Mouse (Mus musculus) hindbrain, postnatal 0 days (tissue): ENCODE measurements at regions not wholly inside any gene's neighbourhood (a gene's known extent, or its start where the extent isn't known, plus 50 kb on each side); places are given as distances from the start of the nearest gene placed in this dataset.

Experiments
- ATAC-seq: fragments of 200-750 bp; cut with Nextera tagmentation; 2 replicates; pipeline ENCODE4 v1.8.0; 2017; ENCODE audit warnings: mild to moderate bottlenecking, moderate TSS enrichment, moderate library complexity
- DNase-seq: peaks from one replicate; pipeline ENCODE4 v3.0.0-alpha.2; 2015; ENCODE audit warnings: low spot score
- H3K27ac ChIP-seq: fragments of 300-500 bp; sonication (generic); 2 replicates; pipeline ENCODE4 v1.5.1; 2014; ENCODE audit warnings: mild to moderate bottlenecking
- H3K27me3 ChIP-seq: fragments of 300-500 bp; sonication (generic); 2 replicates; pipeline ENCODE4 v1.6.1; 2014; ENCODE audit warnings: low read length, mixed read lengths; ENCODE audit not compliant: insufficient read depth
- H3K36me3 ChIP-seq: fragments of 300-500 bp; sonication (generic); 2 replicates; pipeline ENCODE4 v1.6.1; 2014; ENCODE audit warnings: low read length, mixed read lengths; ENCODE audit not compliant: insufficient read depth
- H3K4me1 ChIP-seq: fragments of 300-500 bp; sonication (generic); 2 replicates; pipeline ENCODE4 v1.6.1; 2014; ENCODE audit warnings: antibody characterized with exemption, low read length, mixed read lengths; ENCODE audit not compliant: insufficient read depth
- H3K4me2 ChIP-seq: fragments of 300-500 bp; sonication (generic); 2 replicates; pipeline ENCODE4 v1.6.1; 2014; ENCODE audit warnings: low read depth, mild to moderate bottlenecking, low read length, moderate library complexity, mixed read lengths
- H3K4me3 ChIP-seq: fragments of 300-500 bp; sonication (generic); 2 replicates; pipeline ENCODE4 v1.5.1; 2014; ENCODE audit warnings: low read length
- H3K9ac ChIP-seq: fragments of 300-500 bp; sonication (generic); replicated peaks from 2 replicates; pipeline ENCODE4 v1.6.1; 2014; ENCODE audit warnings: mild to moderate bottlenecking, low read length, moderate library complexity, mixed read lengths
- H3K9me3 ChIP-seq: fragments of 300-500 bp; sonication (generic); 2 replicates; pipeline ENCODE4 v1.6.1; 2016; ENCODE audit warnings: low read length, mixed read lengths
- CTCF ChIP-seq: IDR thresholded peaks from 2 replicates; pipeline ENCODE4 v1.5.1; 2016; ENCODE audit warnings: antibody characterized with exemption, control low read depth, low read depth
- WGBS: fragments of 180-500 bp; shearing (Covaris S2); extraction: QIAGEN DNeasy Blood & Tissue Kit; methylation state at CpG from one replicate; pipeline ENCODE4 v1.1.7; 2014; 5-methylcytosine and 5-hydroxymethylcytosine counted together

GRCm38 (mm10) chr12:99643016-99643415, 79.6 kb upstream of the Foxn3 start:
- Histone ChIP-seq H3K27me3 (no peaks in the 10 kb centered on the region), H3K4me1 (peaks cover 11% of the 10 kb centered on the region; the same call in 1 of the 2 replicates), H3K4me2 (no peak overlapping the region), H3K4me3 (no peak overlapping the region), H3K36me3 (no peaks in the 10 kb centered on the region), H3K9ac (no peak overlapping the region), H3K9me3 (peaks cover 12% of the 10 kb centered on the region), H3K27ac (no peak overlapping the region)
- no peak for TF ChIP-seq CTCF
- ATAC-seq (no peak), DNase-seq (no peak)
- WGBS: 97% methylated on average over 16 of the region's 16 CpGs

GRCm38 (mm10) chr12:99642131-99642895, 78.9 kb upstream of the Foxn3 start:
- H3K9ac ChIP-seq: no peak overlapping the region
- H3K27me3 ChIP-seq: no peaks in the 10 kb centered on the region
- H3K4me3 ChIP-seq: no peak overlapping the region
- H3K27ac ChIP-seq: no peak overlapping the region
- H3K4me2 ChIP-seq: no peak overlapping the region
- no peaks in the 10 kb centered on the region for H3K36me3 ChIP-seq
- H3K9me3 ChIP-seq: peaks cover 12% of the 10 kb centered on the region
- DNase-seq (no peak), ATAC-seq (no peak)
- peaks cover 11% of the 10 kb centered on the region; the same call in 1 of the 2 replicates for H3K4me1 ChIP-seq
- 74% methylated on average over 7 of the region's 7 CpGs for WGBS
- TF ChIP-seq CTCF: no peak

GRCm38 (mm10) chr12:99641278-99641677, 77.9 kb upstream of the Foxn3 start:
- Histone ChIP-seq H3K4me3 (peak overlapping the region; percentile 14), H3K4me1 (peaks cover 11% of the 10 kb centered on the region; the same call in 1 of the 2 replicates), H3K36me3 (no peaks in the 10 kb centered on the region), H3K9me3 (peaks cover 12% of the 10 kb centered on the region), H3K27ac (no peak overlapping the region), H3K4me2 (peak overlapping the region; percentile 53), H3K9ac (no peak overlapping the region), H3K27me3 (no peaks in the 10 kb centered on the region)
- TF ChIP-seq CTCF: no peak
- ATAC-seq (no peak), DNase-seq (no peak)
- 33% methylated on average over 7 of the region's 9 CpGs for WGBS

- H3K36me3 ChIP-seq: no peaks in the 10 kb centered on the region
- ATAC-seq (peak; percentile 68), DNase-seq (peak; percentile 47)
- no peaks in the 10 kb centered on the region for H3K27me3 ChIP-seq
- H3K9me3 ChIP-seq: peaks cover 9% of the 10 kb centered on the region
- peaks cover 11% of the 10 kb centered on the region; the same call in 1 of the 2 replicates for H3K4me1 ChIP-seq
- peak overlapping the region; percentile 43; the same call in 1 of the 2 replicates for H3K27ac ChIP-seq
- WGBS: 3% methylated on average over 18 of the region's 18 CpGs
- TF ChIP-seq CTCF: no peak
- peak overlapping the region; percentile 14 for H3K4me3 ChIP-seq
- H3K4me2 ChIP-seq: peak overlapping the region; percentile 53
- H3K9ac ChIP-seq: 0 out of 2 replicates have a peak overlapping the region, but pooled peaks have one; percentile 1
These were observed 77.1 kb upstream of the Foxn3 start for GRCm38 (mm10) chr12:99640214-99641151.

GRCm38 (mm10) chr12:99639847-99640213, 76.4 kb upstream of the Foxn3 start:
- ATAC-seq (peak; percentile 87), DNase-seq (peak; percentile 79)
- no peaks in the 10 kb centered on the region for H3K27me3 ChIP-seq
- no peaks in the 10 kb centered on the region for H3K36me3 ChIP-seq
- H3K4me3 ChIP-seq: no peak overlapping the region
- H3K4me2 ChIP-seq: peak overlapping the region; percentile 53
- H3K4me1 ChIP-seq: peaks cover 11% of the 10 kb centered on the region; the same call in 1 of the 2 replicates
- 9% methylated on average over 8 of the region's 8 CpGs for WGBS
- H3K9me3 ChIP-seq: peaks cover 3% of the 10 kb centered on the region
- no peak overlapping the region for H3K9ac ChIP-seq
- peak overlapping the region; percentile 43; the same call in 1 of the 2 replicates for H3K27ac ChIP-seq
- no peak for TF ChIP-seq CTCF

GRCm38 (mm10) chr12:99639118-99639517, 75.7 kb upstream of the Foxn3 start:
- no peak for DNase-seq
- H3K9me3 ChIP-seq: no peaks in the 10 kb centered on the region
- no peak overlapping the region for H3K27ac ChIP-seq
- H3K9ac ChIP-seq: no peak overlapping the region
- H3K4me3 ChIP-seq: no peak overlapping the region
- H3K27me3 ChIP-seq: no peaks in the 10 kb centered on the region
- peaks cover 11% of the 10 kb centered on the region; the same call in 1 of the 2 replicates for H3K4me1 ChIP-seq
- no peak overlapping the region for H3K4me2 ChIP-seq
- no peak for ATAC-seq
- H3K36me3 ChIP-seq: no peaks in the 10 kb centered on the region
- no peak for TF ChIP-seq CTCF
- WGBS: 75% methylated on average over 3 of the region's 3 CpGs
